Mouse (Mus musculus) bone marrow, adult 2 months (tissue): ENCODE measurements around the gene Rabggtb. TPM values are rescaled to one million over a fixed set of nuclear protein-coding genes. Genes with fewer than 3 reads are reported as not detected.

Source experiments
- H3K27ac ChIP-seq: fragments of 200-500 bp; 2 replicates; pipeline ENCODE4 v1.5.1; 2012; ENCODE audit warnings: low read depth, mild to moderate bottlenecking, control low read depth, inconsistent platforms, low read length; ENCODE audit not compliant: control insufficient read depth, poor library complexity, insufficient read depth
- H3K4me1 ChIP-seq: fragments of 200-500 bp; 2 replicates; pipeline ENCODE4 v1.6.1; 2011; ENCODE audit warnings: low read length; ENCODE audit not compliant: control insufficient read depth, insufficient read depth
- H3K4me3 ChIP-seq: fragments of 200-500 bp; replicated peaks from 2 replicates; pipeline ENCODE3; 2011; ENCODE audit warnings: mild to moderate bottlenecking, low read depth, low read length, control low read depth; ENCODE audit not compliant: control insufficient read depth
- CTCF ChIP-seq: fragments of 200-500 bp; IDR thresholded peaks from 2 replicates; pipeline ENCODE4 v1.5.1; 2011; ENCODE audit warnings: low read length, control low read depth; ENCODE audit not compliant: control insufficient read depth, insufficient read depth
- POLR2A ChIP-seq: fragments of 200-500 bp; IDR thresholded peaks from 2 replicates; pipeline ENCODE4 v1.6.1; 2011; ENCODE audit warnings: low read depth, mild to moderate bottlenecking, control low read depth, low read length, borderline replicate concordance; ENCODE audit not compliant: control insufficient read depth
- whole genome bisulfite sequencing: fragments of 180-500 bp; shearing (Covaris S2); methylation state at CpG from one replicate; pipeline ENCODE4 v1.1.7; 2018; 5-methylcytosine and 5-hydroxymethylcytosine counted together
- polyA plus RNA-seq: library from polyadenylated mRNA; stranded (reverse); fragments of >200 nt; gene quantifications from 2 replicates; pipeline ENCODE4 v1.2.4, GENCODE M21; 2011; ENCODE audit warnings: low replicate concordance; ENCODE audit not compliant: missing spikeins, insufficient read depth, insufficient read length

Rabggtb gene
- polyA plus RNA-seq, 1 experiment = 75.6 TPM

DNA sequence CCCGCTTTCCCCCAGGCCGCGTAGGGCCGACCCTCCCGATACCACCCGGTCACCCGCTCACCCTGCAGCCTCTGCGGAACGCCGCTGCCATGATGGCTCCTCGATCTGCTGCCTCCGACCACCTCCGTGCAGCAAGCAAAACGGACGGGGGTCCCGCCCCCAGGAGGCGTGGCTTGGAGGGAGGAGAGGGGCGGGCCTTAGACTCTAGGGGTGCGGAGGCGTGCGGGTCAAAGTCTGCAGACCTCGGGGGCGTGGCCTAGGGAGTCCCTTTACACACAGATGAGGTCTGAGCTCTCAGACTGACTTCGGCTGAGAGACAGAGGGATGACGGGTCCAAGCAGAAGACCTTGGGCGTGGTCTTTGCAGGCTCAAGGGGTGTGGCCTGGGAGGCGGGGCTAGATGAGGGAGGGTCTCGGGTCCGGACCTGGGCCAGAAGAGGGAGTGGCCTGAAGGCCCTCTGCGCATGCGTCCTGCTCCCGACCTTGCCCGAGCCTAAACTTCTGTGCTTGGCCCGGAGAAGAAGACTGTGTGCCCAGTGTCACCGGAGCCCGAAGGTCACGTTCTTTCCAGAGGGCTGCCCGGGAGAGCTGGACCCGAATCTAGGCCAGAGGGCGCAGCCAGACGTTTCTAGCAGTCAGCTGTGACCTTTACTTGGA is 31.7 kb upstream of the Rabggtb start, which contains the start of gene Acadm:
Acadm (minus strand) TSS at position 298 of the 656 bp plus-strand sequence.
- peak within 1 kb of the TSS; percentile 80 for H3K4me3 ChIP-seq
- under 1% methylated on average over 41 of the region's 41 CpGs for WGBS
- no peak for TF ChIP-seq CTCF
- peak; percentile 94 for TF ChIP-seq POLR2A
- H3K27ac ChIP-seq = peak within 1 kb of the TSS; percentile 75
- H3K4me1 ChIP-seq = peaks cover 1% of the 10 kb centered on the region; the same call in 1 of the 2 replicates

DNA sequence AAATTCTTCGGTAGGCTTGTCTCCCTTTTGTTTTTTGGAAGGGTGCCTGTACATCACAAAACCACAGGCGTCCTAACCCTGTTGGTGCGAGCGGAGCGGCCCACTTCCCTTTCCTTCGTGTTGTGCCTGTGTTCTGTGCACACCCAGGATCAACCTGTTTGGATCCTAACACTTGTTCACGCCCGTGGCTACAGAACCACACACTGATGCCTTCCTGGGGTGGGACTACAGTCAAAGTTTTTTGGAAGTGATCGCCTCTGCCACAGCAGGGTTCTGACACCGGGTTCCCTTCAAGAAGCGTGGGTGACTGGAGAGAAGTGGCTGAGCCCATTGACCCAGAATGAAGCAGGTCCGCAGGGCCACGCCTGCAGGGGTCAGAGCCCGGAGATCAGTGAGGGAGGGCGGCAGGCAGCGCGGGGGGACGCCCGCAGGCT is 31.1 kb upstream of the Rabggtb start:
- no peak for TF ChIP-seq CTCF
- TF ChIP-seq POLR2A = no peak
- WGBS = under 1% methylated on average over 19 of the region's 19 CpGs
- H3K27ac ChIP-seq = peak overlapping the region; percentile 75
- peak overlapping the region; percentile 80 for H3K4me3 ChIP-seq
- peaks cover 1% of the 10 kb centered on the region; the same call in 1 of the 2 replicates for H3K4me1 ChIP-seq

DNA sequence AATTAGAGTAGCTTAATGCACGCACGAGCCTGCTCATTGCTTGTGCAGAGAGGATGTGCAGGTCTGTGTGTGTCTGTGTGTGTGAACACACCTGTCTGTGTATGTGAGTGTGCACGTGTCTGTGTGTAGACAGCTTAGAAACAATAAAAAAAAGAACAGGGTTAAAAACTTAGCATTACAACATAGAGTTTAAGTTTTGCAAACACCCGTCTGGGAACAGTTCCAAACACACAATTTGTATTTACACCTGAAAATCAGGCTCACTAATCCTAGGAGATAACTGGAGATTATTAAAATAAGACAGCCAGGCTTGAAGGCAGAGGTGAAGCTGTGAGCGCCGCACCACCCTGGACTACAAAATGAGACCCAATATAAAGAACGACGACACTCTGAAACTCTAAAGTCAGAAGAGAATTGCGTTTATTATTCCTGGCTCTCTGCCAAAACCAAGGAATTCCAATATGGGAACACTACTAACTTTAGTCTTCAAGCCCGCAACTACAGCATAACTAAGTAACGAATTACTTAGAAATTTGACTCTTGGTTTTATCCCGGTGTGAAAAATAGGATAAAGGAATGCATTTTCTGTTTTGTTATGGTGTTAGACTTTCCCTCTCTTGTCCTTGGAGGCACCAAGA is 30.3 kb upstream of the Rabggtb start:
- Histone ChIP-seq H3K4me3 (no peak overlapping the region), H3K4me1 (peaks cover 1% of the 10 kb centered on the region; the same call in 1 of the 2 replicates), H3K27ac (no peak overlapping the region)
- TF ChIP-seq POLR2A (no peak), CTCF (no peak)
- 36% methylated on average over 12 of the region's 12 CpGs for WGBS

DNA sequence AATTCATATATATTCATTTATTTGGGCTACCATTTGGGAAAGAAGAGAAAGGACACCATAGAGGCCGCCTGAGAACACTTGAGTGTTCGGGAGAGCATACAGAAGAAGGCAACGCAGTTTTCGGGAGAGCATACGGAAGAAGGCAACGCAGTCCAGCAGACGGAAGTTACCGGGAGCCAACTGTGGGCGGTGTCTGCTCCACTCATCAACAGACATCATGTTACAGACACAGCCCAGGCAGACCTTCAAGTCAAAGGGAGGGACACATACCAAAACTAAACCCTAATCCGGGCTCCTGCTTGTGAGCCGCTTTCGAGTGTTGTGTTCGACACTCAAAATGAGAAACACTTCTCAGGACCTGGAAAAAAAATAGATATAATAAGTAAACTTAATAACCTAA is 28.8 kb upstream of the Rabggtb start:
- Histone ChIP-seq H3K4me1 (peaks cover 1% of the 10 kb centered on the region; the same call in 1 of the 2 replicates), H3K4me3 (no peak overlapping the region), H3K27ac (no peak overlapping the region)
- TF ChIP-seq POLR2A = no peak
- TF ChIP-seq CTCF = no peak
- WGBS = 93% methylated on average over 13 of the region's 13 CpGs

DNA sequence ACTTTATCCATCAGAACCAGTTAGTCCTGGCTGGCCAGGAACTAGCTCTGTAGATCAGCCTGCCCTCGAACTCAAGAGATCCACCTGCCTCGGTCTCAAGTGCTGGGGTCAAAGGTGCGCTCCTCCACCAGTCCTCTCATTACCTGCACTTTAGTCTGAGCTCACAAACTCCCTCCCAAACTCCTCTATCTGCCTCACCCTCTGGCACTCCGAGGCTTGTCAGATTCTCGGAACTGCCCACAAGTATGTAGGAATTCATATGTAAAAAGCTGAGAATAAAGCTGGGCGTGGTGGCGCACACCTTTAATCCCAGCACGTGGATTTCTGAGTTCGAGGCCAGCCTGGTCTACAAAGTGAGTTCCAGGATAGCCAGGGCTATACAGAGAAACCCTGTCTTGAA is 27.7 kb upstream of the Rabggtb start:
- no peak overlapping the region for H3K27ac ChIP-seq
- no peak overlapping the region for H3K4me3 ChIP-seq
- WGBS = 90% methylated on average over 9 of the region's 9 CpGs
- no peak for TF ChIP-seq CTCF
- no peak for TF ChIP-seq POLR2A
- peaks cover 1% of the 10 kb centered on the region; the same call in 1 of the 2 replicates for H3K4me1 ChIP-seq

DNA sequence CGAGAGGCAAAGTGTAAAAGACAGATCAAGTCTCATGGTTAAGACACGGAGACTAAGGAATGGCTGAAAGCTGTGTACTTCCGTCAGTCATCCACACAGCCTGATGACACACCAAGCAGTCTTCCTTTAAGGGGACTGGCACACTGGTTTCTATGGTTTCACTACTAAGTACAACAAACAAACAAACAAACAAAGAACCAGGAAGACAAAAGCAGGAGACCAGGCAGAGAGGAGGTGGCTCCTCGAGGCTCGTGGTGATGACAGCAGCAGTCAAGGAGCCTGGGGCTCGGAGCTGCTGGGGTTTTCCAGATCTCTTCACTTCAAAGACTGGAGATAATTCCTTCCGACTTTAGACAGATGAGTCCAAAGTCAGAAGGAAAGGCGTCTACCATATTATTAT is 27.2 kb upstream of the Rabggtb start:
- WGBS = 85% methylated on average over 8 of the region's 8 CpGs
- H3K4me1 ChIP-seq = peaks cover 1% of the 10 kb centered on the region; the same call in 1 of the 2 replicates

DNA sequence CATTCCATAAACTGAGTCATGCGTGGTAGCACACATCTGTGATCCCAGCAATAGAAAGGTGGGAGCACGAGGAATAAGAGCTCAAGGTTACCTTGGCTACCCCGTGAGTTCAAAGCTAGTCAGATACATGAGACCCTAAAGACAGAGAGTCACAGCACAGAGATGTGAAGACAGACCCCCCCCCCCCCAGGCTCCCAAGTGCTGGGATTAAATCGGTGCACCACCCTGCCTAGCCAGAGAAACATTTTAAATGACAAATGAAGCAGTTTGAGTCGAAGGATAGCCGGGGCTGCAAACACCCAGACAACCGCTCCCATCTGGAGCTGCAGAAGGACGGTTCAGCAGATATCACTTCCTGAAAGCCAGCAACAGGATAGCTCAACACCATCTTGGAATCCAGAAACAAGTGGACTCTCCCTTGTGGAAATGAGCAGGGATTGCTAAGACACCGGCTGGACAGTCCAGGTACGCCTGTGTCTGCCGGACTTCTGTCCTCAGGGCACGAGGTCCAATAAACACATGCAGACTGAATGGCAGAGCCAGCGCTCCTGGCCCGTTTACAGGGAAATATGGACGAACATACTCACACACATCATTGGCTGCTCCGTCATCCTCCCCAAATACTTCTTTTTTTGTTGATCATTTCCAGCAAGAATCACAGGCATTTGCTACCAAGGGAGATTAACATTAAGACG is 24.5 kb upstream of the Rabggtb start:
- Histone ChIP-seq H3K27ac (no peak overlapping the region), H3K4me3 (no peak overlapping the region), H3K4me1 (no peaks in the 10 kb centered on the region)
- TF ChIP-seq POLR2A (no peak), CTCF (no peak)
- 87% methylated on average over 17 of the region's 17 CpGs for WGBS

More for the DNA sequence above, 27.2 kb upstream of the Rabggtb start:
- TF ChIP-seq CTCF = no peak
- no peak for TF ChIP-seq POLR2A
- Histone ChIP-seq H3K4me3 (no peak overlapping the region), H3K27ac (no peak overlapping the region)

DNA sequence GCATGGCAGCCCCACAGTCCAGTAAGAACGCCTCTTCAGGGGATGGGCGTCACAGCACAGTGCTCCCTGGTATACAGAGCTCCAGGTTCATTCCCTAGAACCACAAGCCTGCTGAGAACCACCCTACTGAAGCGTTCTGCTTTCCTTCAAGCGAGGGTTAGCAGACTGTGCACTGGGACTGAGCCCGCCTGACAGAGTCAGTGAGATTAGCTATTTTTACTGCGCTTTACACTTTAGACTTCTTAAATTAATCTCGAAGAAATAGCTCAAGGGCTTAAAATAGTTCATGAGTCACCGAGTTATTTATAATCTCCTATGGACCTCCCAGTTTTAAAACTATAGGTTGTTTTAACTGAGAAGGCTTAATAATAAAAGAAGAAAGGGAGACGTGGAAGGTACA is 23.1 kb upstream of the Rabggtb start:
- Histone ChIP-seq H3K4me3 (no peak overlapping the region), H3K4me1 (no peaks in the 10 kb centered on the region), H3K27ac (no peak overlapping the region)
- WGBS = 80% methylated on average over 9 of the region's 9 CpGs
- TF ChIP-seq CTCF (no peak), POLR2A (no peak)
